Comparison of ENCODE assay signal across 21 mouse cellular contexts in the genomic region with DNA sequence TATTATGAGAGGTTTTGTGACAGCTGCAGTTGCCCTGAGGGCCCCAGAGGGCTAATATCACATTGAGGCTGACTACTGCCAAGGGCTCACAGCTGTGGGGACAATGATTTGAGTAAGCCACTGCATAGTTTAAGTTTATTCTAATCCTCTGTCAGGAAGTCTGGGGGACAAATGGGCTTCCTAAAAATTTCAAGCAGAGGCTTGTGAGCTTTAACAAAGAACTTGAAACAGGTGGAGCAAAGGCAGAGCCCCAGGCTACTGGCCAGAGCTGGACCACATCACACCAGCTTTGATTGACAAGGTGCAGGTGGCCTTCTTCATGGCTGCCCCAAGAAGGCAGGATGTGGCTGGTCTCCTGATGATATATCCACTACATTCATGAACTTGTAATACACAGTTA.
A peak's percentile ranks its signal among the peaks of the same experiment; 100 is the strongest.
DNase-seq lines count a peak whose midpoint lies in the region; ATAC-seq lines count a peak whose summit lies in the region.
"Had no signal": no experiment of that assay in that cellular context is flagged by ENCODE, and none has a peak within 500 bp of the region (broad histone marks: within the 10 kb centered on the region; RNA-seq: fewer than 3 reads in every experiment).

No protein-coding gene starts in this region.

- DNase-seq in heart, adult 11 months: peak; percentile 75
- DNase-seq in heart, postnatal 36 days: no peak
- DNase-seq in limb, embryonic 10.5 days (ENCODE audit: low spot score): peak; percentile 26
- no peak for DNase-seq in frontal cortex, postnatal 36 days (ENCODE audit: low spot score in 2 of 2)
- DNase-seq in thymus, postnatal 14 days: no peak
- DNase-seq in kidney, adult 18-20 months: no peak
- DNase-seq: adrenal gland, postnatal 10 days; cerebellum, adult 11 months; cerebellum, adult 8-10 months; cerebellum, postnatal 14 days; embryo, embryonic 11 days; forebrain, postnatal 0 days; gastrocnemius, postnatal 25 days; heart, postnatal 4 days had no signal

- H3K9me3 ChIP-seq in limb, embryonic 10.5 days (replicated peaks): no peaks in the 10 kb centered on the region
- H3K9me3 ChIP-seq in limb, embryonic 15.5 days: no peaks in the 10 kb centered on the region
- H3K9me3 ChIP-seq: embryonic facial prominence, embryonic 12.5 days; forebrain, embryonic 13.5 days; G1E; hindbrain, embryonic 12.5 days had no signal

- no peaks in the 10 kb centered on the region for H3K36me3 ChIP-seq in limb, embryonic 10.5 days
- H3K36me3 ChIP-seq in limb, embryonic 15.5 days: no peaks in the 10 kb centered on the region
- H3K36me3 ChIP-seq: embryonic facial prominence, embryonic 12.5 days; G1E; heart, embryonic 13.5 days; hindbrain, embryonic 12.5 days had no signal

- H3K4me3 ChIP-seq in limb, embryonic 10.5 days: no peak overlapping the region
- no peak overlapping the region for H3K4me3 ChIP-seq in limb, embryonic 15.5 days
- H3K4me3 ChIP-seq: embryonic facial prominence, embryonic 12.5 days; forebrain, embryonic 13.5 days; heart, embryonic 13.5 days; hindbrain, embryonic 12.5 days had no signal

- ATAC-seq in limb, embryonic 15.5 days (ENCODE audit: insufficient number of reproducible peaks, low FRiP score, low TSS enrichment, low read depth): peak; percentile 58
- ATAC-seq: forebrain, embryonic 13.5 days; forebrain, postnatal 0 days; hindbrain, embryonic 16.5 days had no signal

- no peak overlapping the region for H3K9ac ChIP-seq in limb, embryonic 15.5 days
- H3K9ac ChIP-seq: embryonic facial prominence, embryonic 12.5 days; forebrain, embryonic 13.5 days; forebrain, postnatal 0 days; heart, embryonic 13.5 days; hindbrain, embryonic 12.5 days had no signal

- H3K27me3 ChIP-seq in limb, embryonic 10.5 days (ENCODE audit: low read depth, poor library complexity, severe bottlenecking): no peaks in the 10 kb centered on the region
- H3K27me3 ChIP-seq in limb, embryonic 15.5 days: no peaks in the 10 kb centered on the region
- H3K27me3 ChIP-seq: embryonic facial prominence, embryonic 12.5 days; forebrain, embryonic 13.5 days; heart, embryonic 13.5 days; hindbrain, embryonic 12.5 days had no signal

- no peak overlapping the region for H3K4me2 ChIP-seq in limb, embryonic 15.5 days
- H3K4me2 ChIP-seq: embryonic facial prominence, embryonic 12.5 days; forebrain, embryonic 13.5 days; heart, embryonic 13.5 days; hindbrain, embryonic 12.5 days had no signal

- no peak overlapping the region for H3K27ac ChIP-seq in limb, embryonic 10.5 days
- no peak overlapping the region for H3K27ac ChIP-seq in limb, embryonic 15.5 days
- H3K27ac ChIP-seq: embryonic facial prominence, embryonic 12.5 days; forebrain, embryonic 13.5 days; heart, embryonic 13.5 days; hindbrain, embryonic 12.5 days had no signal

- H3K4me1 ChIP-seq in limb, embryonic 10.5 days: no peaks in the 10 kb centered on the region
- no peaks in the 10 kb centered on the region for H3K4me1 ChIP-seq in limb, embryonic 15.5 days
- H3K4me1 ChIP-seq: embryonic facial prominence, embryonic 12.5 days; forebrain, embryonic 13.5 days; heart, embryonic 13.5 days; hindbrain, embryonic 12.5 days had no signal

- intact Hi-C loops in heart, postnatal 36 days (cut with DNase I): no loop called here

Comparison
In these comparisons a context has a peak if more than half of its experiments do, and no peak if none do; other contexts are left out.
1. DNase-seq: peak in heart, adult 11 months (single experiment) and limb, embryonic 10.5 days (single experiment); none in heart, postnatal 36 days (0 of 2), frontal cortex, postnatal 36 days (0 of 2), thymus, postnatal 14 days (single experiment) and kidney, adult 18-20 months (single experiment).